Mouse (Mus musculus): ENCODE data around the gene Insl6.
A peak's percentile ranks its signal among the peaks of the same experiment; 100 is the strongest.

The Insl6 gene

GRCm38 (mm10) chr19:29287863-29288262 lies 37.3 kb downstream of the Insl6 start:
- peak; percentile 73 for DNase-seq (ENCODE audit: low spot score)

DNA sequence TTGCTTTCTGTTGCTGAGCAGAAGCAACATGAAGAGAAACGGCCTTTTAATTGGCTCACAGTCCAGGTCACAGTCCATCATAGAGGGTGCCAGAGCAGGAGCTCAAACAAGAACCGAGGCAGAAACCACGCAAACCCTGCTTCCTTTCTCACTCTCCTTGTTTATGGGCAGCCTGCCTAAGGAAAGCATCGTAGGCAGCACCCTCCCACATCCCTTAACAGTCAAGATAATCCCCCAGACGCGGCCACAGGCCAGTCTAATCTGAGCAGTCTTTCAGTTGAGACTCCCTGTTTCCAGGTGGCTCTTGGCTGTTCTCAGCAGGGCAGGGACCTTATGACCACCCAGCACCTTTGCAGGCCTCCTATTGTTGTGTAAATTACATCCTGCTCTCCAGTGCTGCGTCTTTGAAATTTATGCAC lies 39.7 kb downstream of the Insl6 start:
- no peak for DNase-seq (ENCODE audit: low spot score)

GRCm38 (mm10) chr19:29278944-29279587 lies 46.1 kb downstream of the Insl6 start:
- no peak for DNase-seq (ENCODE audit: low spot score)

GRCm38 (mm10) chr19:29276414-29276813 lies 48.7 kb downstream of the Insl6 start:
- DNase-seq (ENCODE audit: low spot score) = no peak

GRCm38 (mm10) chr19:29272011-29272809 lies 52.9 kb downstream of the Insl6 start:
- no peak for DNase-seq (ENCODE audit: low spot score)
